Mouse (Mus musculus) right cerebral cortex, postnatal 36 days (tissue): Measurements from ENCODE around the gene Dop1b.

ENCODE experiments used
- DNase-seq, 2 experiments: peaks; one replicate each; pipeline ENCODE4 v3.0.0; 2022; ENCODE audit warnings: low spot score in 2 of 2, mixed read lengths in 1 of 2

The Dop1b gene

GRCm38 (mm10) chr16:93829526-93829925, 117.8 kb downstream of the Dop1b start:
- DNase-seq: no peak

- DNase-seq: no peak
Observed at GRCm38 (mm10) chr16:93830071-93830470, 118.4 kb downstream of the Dop1b start.

- DNase-seq: no peak
Observed at GRCm38 (mm10) chr16:93830916-93831315, 119.2 kb downstream of the Dop1b start.

GRCm38 (mm10) chr16:93831627-93832395, 120.1 kb downstream of the Dop1b start, which contains the start of gene Morc3:
Morc3 (plus strand) TSS chr16:93832121.
- peak; percentile 99 for DNase-seq

GRCm38 (mm10) chr16:93832451-93833276, 121.0 kb downstream of the Dop1b start:
- DNase-seq: peak; percentile 19 to 20

GRCm38 (mm10) chr16:93833551-93833950, 121.8 kb downstream of the Dop1b start:
- no peak for DNase-seq

GRCm38 (mm10) chr16:93834076-93834475, 122.4 kb downstream of the Dop1b start:
- no peak for DNase-seq

- DNase-seq: no peak
Observed at GRCm38 (mm10) chr16:93839049-93839448, 127.3 kb downstream of the Dop1b start.

GRCm38 (mm10) chr16:93850527-93850926, 138.8 kb downstream of the Dop1b start:
- DNase-seq: no peak

GRCm38 (mm10) chr16:93859967-93860366, 148.3 kb downstream of the Dop1b start:
- no peak for DNase-seq
